Mouse (Mus musculus) midbrain, postnatal 0 days (tissue): Measurements from ENCODE around the gene Gm49486. TPM values are rescaled to one million over a fixed set of nuclear protein-coding genes. Genes with fewer than 3 reads are reported as not detected.

ENCODE experiments used
- ATAC-seq: fragments of 200-750 bp; cut with Nextera tagmentation; 2 replicates; pipeline ENCODE4 v1.8.0; 2017; ENCODE audit warnings: moderate number of reproducible peaks, mild to moderate bottlenecking, moderate TSS enrichment, moderate library complexity; ENCODE audit not compliant: low FRiP score
- DNase-seq: peaks from one replicate; pipeline ENCODE4 v3.0.0-alpha.2; 2015; ENCODE audit warnings: low spot score
- H3K27ac ChIP-seq: fragments of 300-500 bp; sonication (generic); 2 replicates; pipeline ENCODE4 v1.5.1; 2014; ENCODE audit warnings: low read depth, mild to moderate bottlenecking, low read length, mixed read lengths
- H3K27me3 ChIP-seq: fragments of 300-500 bp; sonication (generic); 2 replicates; pipeline ENCODE4 v1.6.1; 2014; ENCODE audit warnings: low read length, control low read depth, mixed read lengths; ENCODE audit not compliant: insufficient read depth
- H3K36me3 ChIP-seq: fragments of 300-500 bp; sonication (generic); 2 replicates; pipeline ENCODE4 v1.6.1; 2014; ENCODE audit warnings: low read length, control low read depth, mixed read lengths; ENCODE audit not compliant: insufficient read depth
- H3K4me1 ChIP-seq: fragments of 300-500 bp; sonication (generic); 2 replicates; pipeline ENCODE4 v1.6.1; 2014; ENCODE audit warnings: mild to moderate bottlenecking, control low read depth, antibody characterized with exemption, low read length, mixed read lengths; ENCODE audit not compliant: insufficient read depth
- H3K4me2 ChIP-seq: fragments of 300-500 bp; sonication (generic); 2 replicates; pipeline ENCODE4 v1.6.1; 2014; ENCODE audit warnings: low read depth, mild to moderate bottlenecking, low read length, mixed read lengths; ENCODE audit not compliant: poor library complexity, severe bottlenecking
- H3K4me3 ChIP-seq: fragments of 300-500 bp; sonication (generic); 2 replicates; pipeline ENCODE4 v1.5.1; 2014; ENCODE audit warnings: low read depth, mild to moderate bottlenecking, low read length, moderate library complexity
- H3K9ac ChIP-seq: fragments of 300-500 bp; sonication (generic); replicated peaks from 2 replicates; pipeline ENCODE4 v1.6.1; 2014; ENCODE audit warnings: mild to moderate bottlenecking, low read length, moderate library complexity, mixed read lengths; ENCODE audit not compliant: poor library complexity, severe bottlenecking
- H3K9me3 ChIP-seq: fragments of 300-500 bp; sonication (generic); 2 replicates; pipeline ENCODE4 v1.6.1; 2016; ENCODE audit warnings: low read length, control low read depth
- CTCF ChIP-seq: IDR thresholded peaks from 2 replicates; pipeline ENCODE4 v1.5.1; 2016; ENCODE audit warnings: antibody characterized with exemption, mild to moderate bottlenecking
- WGBS: fragments of 180-500 bp; shearing (Covaris S2); extraction: QIAGEN DNeasy Blood & Tissue Kit; methylation state at CpG from one replicate; pipeline ENCODE4 v1.1.7; 2014; 5-methylcytosine and 5-hydroxymethylcytosine counted together
- polyA plus RNA-seq: library from polyadenylated mRNA; unstranded; fragments of >200 nt; fragmentation: Nextera tagmentation; extraction: Ambion mirVana; gene quantifications from 2 replicates; pipeline ENCODE4 v1.2.1, GENCODE M21; 2015
- total RNA-seq: library from RNA; depleted of rRNA; stranded (reverse); fragments of >200 nt; gene quantifications from 2 replicates; pipeline ENCODE4 v1.2.3, GENCODE M21; 2014

The Gm49486 gene
- total and polyA plus RNA-seq, 2 experiments from 2014 or later, result 1.8 to 2.0 TPM

DNA sequence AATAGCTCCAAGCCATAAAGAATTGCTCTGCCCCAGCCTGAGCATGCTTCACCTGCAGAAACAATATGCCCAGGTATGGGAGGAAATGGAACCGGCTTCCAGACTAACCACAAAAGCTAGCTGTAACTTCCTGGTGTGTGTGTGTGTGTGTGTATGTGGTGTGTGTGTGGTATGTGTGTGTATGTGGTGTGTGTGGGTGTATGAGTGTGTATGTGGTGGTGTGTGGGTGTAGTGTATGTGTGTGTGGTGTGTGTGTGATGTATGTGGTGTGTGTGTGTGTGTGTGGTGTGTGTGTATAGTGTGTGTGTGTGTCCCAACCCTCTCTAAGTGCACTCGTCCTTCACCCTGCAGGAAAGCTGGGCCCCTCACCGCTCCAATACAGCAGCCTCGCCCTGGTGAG is 36.2 kb downstream of the Gm49486 start:
- Histone ChIP-seq H3K4me2 (no peak overlapping the region), H3K4me3 (no peak overlapping the region), H3K9me3 (no peaks in the 10 kb centered on the region), H3K27me3 (peaks cover 18% of the 10 kb centered on the region), H3K9ac (no peak overlapping the region), H3K36me3 (no peaks in the 10 kb centered on the region), H3K4me1 (0 out of 2 replicates have a peak, but pooled peaks cover 3% of the 10 kb centered on the region), H3K27ac (no peak overlapping the region)
- no peak for TF ChIP-seq CTCF
- no peak for DNase-seq
- no peak for ATAC-seq
- WGBS, result 74% methylated on average over 4 of the region's 4 CpGs

- Histone ChIP-seq H3K36me3 (no peaks in the 10 kb centered on the region), H3K27ac (no peak overlapping the region), H3K9me3 (no peaks in the 10 kb centered on the region), H3K27me3 (peaks cover 6% of the 10 kb centered on the region), H3K4me3 (no peak overlapping the region), H3K9ac (no peak overlapping the region), H3K4me1 (no peaks in the 10 kb centered on the region), H3K4me2 (no peak overlapping the region)
- TF ChIP-seq CTCF, result no peak
- ATAC-seq (no peak), DNase-seq (no peak)
- WGBS, result 43% methylated on average over 1 of the region's 1 CpGs
Observed at GRCm38 (mm10) chr15:79268521-79268920, 39.3 kb downstream of the Gm49486 start.

DNA sequence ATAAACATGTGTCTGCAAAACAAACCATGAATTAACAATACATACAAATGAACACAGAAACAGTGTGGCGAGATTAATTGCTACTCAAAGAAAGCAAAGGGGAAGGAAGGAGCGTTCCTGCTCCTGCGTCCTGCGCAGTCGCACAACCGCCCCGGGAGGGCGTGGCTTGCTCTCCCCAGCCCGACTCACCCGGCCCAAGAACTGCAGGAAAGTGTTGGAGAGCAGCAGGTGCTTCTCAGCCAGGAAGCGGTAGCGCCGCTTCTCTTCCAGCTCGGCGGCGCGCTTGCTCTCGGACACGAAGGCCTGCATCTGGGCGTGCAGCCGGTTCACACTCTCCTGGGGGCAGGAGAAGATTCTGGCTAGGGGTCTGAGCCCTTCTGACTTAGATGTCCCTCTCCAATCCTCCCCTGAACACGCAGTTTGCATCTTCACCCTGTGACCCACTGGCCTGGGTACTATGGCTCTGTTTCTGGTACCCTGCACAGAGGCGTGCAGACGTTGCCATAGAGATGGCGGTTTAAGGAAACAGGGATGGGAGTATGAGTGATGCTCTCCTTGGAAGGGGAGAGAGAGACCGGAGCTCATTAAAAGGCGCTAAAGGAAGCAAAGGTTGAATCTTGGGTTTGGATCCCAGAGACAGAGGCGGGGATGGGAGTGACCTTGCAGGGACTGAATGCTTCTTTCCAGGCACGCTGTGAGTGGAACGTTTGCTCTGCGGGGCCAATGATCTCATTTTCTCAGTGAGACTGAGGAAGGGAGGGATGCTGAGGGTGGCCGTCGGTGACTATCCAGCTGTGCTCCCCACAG is 41.3 kb downstream of the Gm49486 start:
- DNase-seq (peak; percentile 54), ATAC-seq (0 out of 2 replicates have a peak, but pooled peaks have one; percentile 35)
- no peak for TF ChIP-seq CTCF
- H3K9me3 ChIP-seq, result no peaks in the 10 kb centered on the region
- H3K4me2 ChIP-seq, result peak overlapping the region; percentile 62
- H3K4me1 ChIP-seq, result no peaks in the 10 kb centered on the region
- H3K36me3 ChIP-seq, result no peaks in the 10 kb centered on the region
- H3K27ac ChIP-seq, result peak overlapping the region; percentile 34; the same call in 1 of the 2 replicates
- H3K9ac ChIP-seq, result peak overlapping the region; percentile 13; the same call in 1 of the 2 replicates
- H3K27me3 ChIP-seq, result no peaks in the 10 kb centered on the region
- H3K4me3 ChIP-seq, result peak overlapping the region; percentile 39
- WGBS, result under 1% methylated on average over 33 of the region's 33 CpGs

- Histone ChIP-seq H3K27ac (peak overlapping the region; percentile 34; the same call in 1 of the 2 replicates), H3K4me1 (no peaks in the 10 kb centered on the region), H3K9ac (peak overlapping the region; percentile 13; the same call in 1 of the 2 replicates), H3K4me2 (peak overlapping the region; percentile 62), H3K36me3 (no peaks in the 10 kb centered on the region), H3K9me3 (no peaks in the 10 kb centered on the region), H3K27me3 (no peaks in the 10 kb centered on the region), H3K4me3 (peak overlapping the region; percentile 39)
- TF ChIP-seq CTCF, result peak; percentile 85
- ATAC-seq (no peak; the same call in 1 of the 2 replicates), DNase-seq (peak; percentile 67)
- WGBS, result 15% methylated on average over 17 of the region's 17 CpGs
Observed at GRCm38 (mm10) chr15:79271124-79271746, 42.0 kb downstream of the Gm49486 start.

DNA sequence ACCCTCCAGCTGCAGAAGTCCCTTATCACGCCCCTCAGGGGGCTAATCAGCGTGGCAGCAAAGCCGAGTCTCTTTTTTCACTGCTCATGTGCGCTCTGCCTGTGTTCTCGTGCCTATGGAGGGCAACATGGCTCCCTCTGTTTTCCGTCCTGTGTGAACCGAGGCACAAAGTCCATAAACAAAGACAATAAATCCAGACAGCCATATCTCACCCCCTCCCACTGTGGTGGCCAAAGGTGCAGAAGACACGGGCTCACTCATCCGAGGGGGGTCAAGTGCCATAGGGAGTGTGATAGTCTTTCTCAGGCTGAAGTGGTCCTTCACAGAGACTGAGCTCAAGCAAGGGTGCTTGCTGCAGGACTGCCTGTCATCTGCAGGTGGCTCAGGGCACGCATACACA is 43.8 kb downstream of the Gm49486 start:
- no peak overlapping the region for H3K4me2 ChIP-seq
- H3K9ac ChIP-seq, result no peak overlapping the region

GRCm38 (mm10) chr15:79277728-79278127 is 48.5 kb downstream of the Gm49486 start:
- 69% methylated on average over 10 of the region's 10 CpGs for WGBS
- DNase-seq (no peak), ATAC-seq (no peak)
- H3K4me3 ChIP-seq, result no peak overlapping the region
- no peak overlapping the region for H3K4me2 ChIP-seq
- H3K4me1 ChIP-seq, result no peaks in the 10 kb centered on the region
- TF ChIP-seq CTCF, result no peak
- no peak overlapping the region for H3K9ac ChIP-seq
- no peaks in the 10 kb centered on the region for H3K27me3 ChIP-seq
- H3K9me3 ChIP-seq, result no peaks in the 10 kb centered on the region
- H3K36me3 ChIP-seq, result no peaks in the 10 kb centered on the region
- no peak overlapping the region for H3K27ac ChIP-seq

More for the DNA sequence above, 43.8 kb downstream of the Gm49486 start:
- H3K27ac ChIP-seq, result no peak overlapping the region
- no peaks in the 10 kb centered on the region for H3K9me3 ChIP-seq
- ATAC-seq, result no peak
- H3K4me3 ChIP-seq, result no peak overlapping the region
- no peak for TF ChIP-seq CTCF
- no peak for DNase-seq
- no peaks in the 10 kb centered on the region for H3K36me3 ChIP-seq
- no peaks in the 10 kb centered on the region for H3K27me3 ChIP-seq
- no peaks in the 10 kb centered on the region for H3K4me1 ChIP-seq
- WGBS, result 42% methylated on average over 10 of the region's 10 CpGs
